Mouse (Mus musculus): ENCODE measurements at regions not wholly inside any gene's neighbourhood (a gene's known extent, or its start where the extent isn't known, plus 50 kb on each side); places are given as distances from the start of the nearest gene placed in this dataset.
A peak's percentile ranks its signal among the peaks of the same experiment; 100 is the strongest.

GRCm38 (mm10) chr9:31971801-31972628, 58.8 kb upstream of the Barx2 start:
- peak; percentile 18 for DNase-seq (ENCODE audit: low read depth, low spot score)

GRCm38 (mm10) chr9:31972629-31972993, 59.3 kb upstream of the Barx2 start:
- DNase-seq (ENCODE audit: low read depth, low spot score): no peak

GRCm38 (mm10) chr9:31976191-31976590, 62.9 kb upstream of the Barx2 start:
- DNase-seq (ENCODE audit: low read depth, low spot score): no peak

- no peak for DNase-seq (ENCODE audit: low read depth, low spot score)
Measured at GRCm38 (mm10) chr9:31978071-31978470, 64.8 kb upstream of the Barx2 start.

- no peak for DNase-seq (ENCODE audit: low read depth, low spot score)
Measured at GRCm38 (mm10) chr9:31979211-31979610, 65.9 kb upstream of the Barx2 start.

GRCm38 (mm10) chr9:31980459-31980858, 67.2 kb upstream of the Barx2 start:
- no peak for DNase-seq (ENCODE audit: low read depth, low spot score)

- no peak for DNase-seq (ENCODE audit: low read depth, low spot score)
Measured at GRCm38 (mm10) chr9:31983759-31984586, 70.7 kb upstream of the Barx2 start.

- DNase-seq (ENCODE audit: low read depth, low spot score): no peak
Measured at GRCm38 (mm10) chr9:31988826-31989225, 75.6 kb upstream of the Barx2 start.

GRCm38 (mm10) chr9:31989581-31990360, 76.5 kb upstream of the Barx2 start:
- no peak for DNase-seq (ENCODE audit: low read depth, low spot score)

GRCm38 (mm10) chr9:31990456-31990855, 77.2 kb upstream of the Barx2 start:
- no peak for DNase-seq (ENCODE audit: low read depth, low spot score)

GRCm38 (mm10) chr9:31993631-31994601, 80.7 kb upstream of the Barx2 start:
- no peak for DNase-seq (ENCODE audit: low read depth, low spot score)

- DNase-seq (ENCODE audit: low read depth, low spot score): no peak
Measured at GRCm38 (mm10) chr9:31995101-31995500, 81.8 kb upstream of the Barx2 start.

GRCm38 (mm10) chr9:31995700-31996099, 82.4 kb upstream of the Barx2 start:
- no peak for DNase-seq (ENCODE audit: low read depth, low spot score)

GRCm38 (mm10) chr9:31996466-31997177, 83.4 kb upstream of the Barx2 start:
- DNase-seq (ENCODE audit: low read depth, low spot score): no peak

- DNase-seq (ENCODE audit: low read depth, low spot score): no peak
Measured at GRCm38 (mm10) chr9:31997178-31998097, 84.2 kb upstream of the Barx2 start.

GRCm38 (mm10) chr9:31998488-31999280, 85.4 kb upstream of the Barx2 start:
- no peak for DNase-seq (ENCODE audit: low read depth, low spot score)

GRCm38 (mm10) chr9:31999760-32000159, 86.5 kb upstream of the Barx2 start:
- peak; percentile 38 for DNase-seq (ENCODE audit: low read depth, low spot score)

- no peak for DNase-seq (ENCODE audit: low read depth, low spot score)
Measured at GRCm38 (mm10) chr9:32002924-32003323, 89.7 kb upstream of the Barx2 start.
